Mouse (Mus musculus) brain, embryonic 14.5 days (tissue): Measurements from ENCODE around the gene Vwce.

Experiments used
- CTCF ChIP-seq: fragments of 200-500 bp; IDR thresholded peaks from 2 replicates; pipeline ENCODE4 v1.5.1; 2012; ENCODE audit warnings: inconsistent platforms, mild to moderate bottlenecking, moderate library complexity, borderline replicate concordance; ENCODE audit not compliant: insufficient read depth, insufficient read length; ENCODE audit errors: extremely low read depth
- POLR2A ChIP-seq: fragments of 200-500 bp; IDR thresholded peaks from 2 replicates; pipeline ENCODE4 v1.6.1; 2012; ENCODE audit warnings: mild to moderate bottlenecking, inconsistent platforms, borderline replicate concordance; ENCODE audit not compliant: poor library complexity, insufficient read depth, insufficient read length, severe bottlenecking; ENCODE audit errors: extremely low read depth

DNA sequence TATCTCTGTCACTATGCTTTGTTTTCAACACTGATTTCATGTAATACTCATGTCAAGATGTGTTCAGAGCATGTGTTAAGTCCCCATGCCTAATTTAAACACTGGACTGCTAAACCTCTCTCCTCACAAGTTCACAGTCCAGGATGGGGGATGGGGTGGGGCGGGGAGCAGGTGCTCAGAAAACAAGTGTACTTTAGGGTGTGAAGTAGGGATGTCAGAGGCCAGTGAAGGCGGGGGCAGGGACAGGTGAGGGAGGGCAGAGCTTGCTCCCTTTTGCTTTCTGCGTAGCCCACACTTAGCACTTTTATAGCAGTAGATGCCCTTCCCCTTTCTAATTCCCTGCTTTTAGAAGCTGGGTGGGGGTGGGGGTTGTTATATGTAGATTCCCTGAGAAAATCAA is 31.1 kb downstream of the Vwce start:
- TF ChIP-seq POLR2A (no peak), CTCF (no peak)
